Mouse (Mus musculus) liver, postnatal 0 days (tissue): ENCODE measurements at regions not wholly inside any gene's neighbourhood (a gene's known extent, or its start where the extent isn't known, plus 50 kb on each side); places are given as distances from the start of the nearest gene placed in this dataset.
A peak's percentile ranks its signal among the peaks of the same experiment; 100 is the strongest.

Experiments
- ATAC-seq: fragments of 200-750 bp; cut with Nextera tagmentation; 2 replicates; pipeline ENCODE4 v1.8.0; 2017; ENCODE audit warnings: mild to moderate bottlenecking, moderate library complexity
- DNase-seq: peaks from one replicate; pipeline ENCODE4 v3.0.0-alpha.2; 2016
- H3K27ac ChIP-seq: fragments of 300-500 bp; sonication (generic); 2 replicates; pipeline ENCODE4 v1.5.1; 2014; ENCODE audit warnings: antibody characterized with exemption, moderate library complexity, mild to moderate bottlenecking, low read depth
- H3K27me3 ChIP-seq: fragments of 300-500 bp; sonication (generic); 2 replicates; pipeline ENCODE4 v1.6.1; 2014; ENCODE audit warnings: low read length, control low read depth, mixed read lengths; ENCODE audit not compliant: insufficient read depth
- H3K36me3 ChIP-seq: fragments of 300-500 bp; sonication (generic); replicated peaks from 2 replicates; pipeline ENCODE4 v1.6.1; 2014; ENCODE audit warnings: mild to moderate bottlenecking, control low read depth, low read length, moderate library complexity, mixed read lengths; ENCODE audit not compliant: insufficient read depth
- H3K4me1 ChIP-seq: fragments of 300-500 bp; sonication (generic); 2 replicates; pipeline ENCODE4 v1.6.1; 2014; ENCODE audit warnings: antibody characterized with exemption, mild to moderate bottlenecking, control low read depth; ENCODE audit not compliant: insufficient read depth
- H3K4me2 ChIP-seq: fragments of 300-500 bp; sonication (generic); 2 replicates; pipeline ENCODE4 v1.6.1; 2014; ENCODE audit warnings: low read depth, mild to moderate bottlenecking, low read length, moderate library complexity, mixed read lengths
- H3K4me3 ChIP-seq: fragments of 300-500 bp; sonication (generic); 2 replicates; pipeline ENCODE4 v1.5.1; 2014; ENCODE audit warnings: low read depth, low read length
- H3K9ac ChIP-seq: fragments of 300-500 bp; sonication (generic); replicated peaks from 2 replicates; pipeline ENCODE4 v1.6.1; 2014; ENCODE audit warnings: mild to moderate bottlenecking, moderate library complexity
- H3K9me3 ChIP-seq: fragments of 300-500 bp; sonication (generic); 2 replicates; pipeline ENCODE4 v1.6.1; 2016; ENCODE audit warnings: mild to moderate bottlenecking, control low read depth, low read length, mixed read lengths
- CTCF ChIP-seq: sonication (generic); IDR thresholded peaks from 2 replicates; pipeline ENCODE4 v1.5.1; 2016; ENCODE audit warnings: antibody characterized with exemption, low read depth
- EP300 ChIP-seq: IDR thresholded peaks from 2 replicates; pipeline ENCODE4 v1.6.1; 2016; ENCODE audit warnings: antibody characterized with exemption, low read depth, mild to moderate bottlenecking
- WGBS: fragments of 180-500 bp; shearing (Covaris S2); extraction: QIAGEN DNeasy Blood & Tissue Kit; methylation state at CpG from one replicate; pipeline ENCODE4 v1.1.7; 2014; ENCODE audit not compliant: insufficient replicate concordance; 5-methylcytosine and 5-hydroxymethylcytosine counted together

DNA sequence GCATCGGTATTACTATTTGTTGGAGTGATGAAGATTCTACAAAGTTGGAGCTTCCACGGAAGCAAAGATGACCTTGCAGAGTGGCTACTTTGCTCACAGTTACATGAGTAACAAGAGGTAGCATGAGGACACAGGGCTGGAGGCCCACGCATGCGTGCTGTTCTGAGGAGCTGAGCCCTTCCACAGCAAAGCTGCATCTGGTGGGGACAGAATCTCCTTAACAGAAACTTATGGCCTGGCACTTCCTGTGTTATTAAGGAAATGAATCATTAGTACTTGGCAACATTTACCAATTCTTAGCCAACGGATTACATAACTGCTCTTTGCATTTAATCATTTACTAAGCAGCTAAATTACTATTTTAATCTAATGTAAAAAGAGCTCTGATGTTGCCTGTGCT, 160.8 kb upstream of the Apob start:
- H3K9ac ChIP-seq, result no peak overlapping the region
- ATAC-seq, result no peak
- no peaks in the 10 kb centered on the region for H3K36me3 ChIP-seq
- H3K4me3 ChIP-seq, result no peak overlapping the region
- 64% methylated on average over 5 of the region's 5 CpGs for WGBS
- H3K27ac ChIP-seq, result no peak overlapping the region
- H3K4me2 ChIP-seq, result no peak overlapping the region
- no peak for DNase-seq
- TF ChIP-seq CTCF, result no peak
- TF ChIP-seq EP300, result no peak
- no peaks in the 10 kb centered on the region for H3K9me3 ChIP-seq
- H3K27me3 ChIP-seq, result no peaks in the 10 kb centered on the region
- H3K4me1 ChIP-seq, result no peaks in the 10 kb centered on the region

DNA sequence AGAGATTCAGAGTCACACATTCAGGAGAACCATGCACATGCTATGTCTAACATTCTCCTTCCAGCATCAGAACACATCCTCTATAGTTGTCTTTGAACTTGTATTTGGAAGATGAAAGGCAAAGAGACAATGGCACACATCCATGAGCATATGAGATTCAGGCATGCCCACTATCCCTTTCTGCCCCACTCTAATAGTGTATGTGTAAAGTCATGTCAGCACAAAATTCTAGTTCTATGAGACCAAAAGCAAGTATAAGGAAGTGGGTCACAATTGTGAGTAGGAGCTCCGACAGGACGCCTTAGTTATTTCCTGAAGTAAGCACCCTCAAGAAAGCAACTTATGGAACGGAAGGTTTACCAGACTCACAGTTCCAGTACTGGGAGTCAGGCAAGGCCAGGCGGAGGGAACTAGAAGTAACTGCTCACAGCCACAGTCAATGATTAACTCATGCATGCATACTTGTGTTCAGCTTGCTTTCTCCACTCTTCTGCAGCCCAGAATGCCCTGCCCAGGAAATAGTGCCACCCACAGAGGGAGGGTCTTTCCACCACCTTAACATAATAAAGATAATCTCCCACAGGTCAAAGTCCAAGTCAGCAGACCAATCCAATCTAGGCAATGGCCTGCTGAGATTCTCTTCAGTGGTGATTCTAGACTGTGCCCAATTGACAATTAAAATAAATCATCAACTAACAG, 157.3 kb upstream of the Apob start:
- Histone ChIP-seq H3K9me3 (no peaks in the 10 kb centered on the region), H3K27ac (no peak overlapping the region), H3K4me3 (no peak overlapping the region), H3K9ac (no peak overlapping the region), H3K4me1 (no peaks in the 10 kb centered on the region), H3K4me2 (no peak overlapping the region), H3K27me3 (no peaks in the 10 kb centered on the region), H3K36me3 (no peaks in the 10 kb centered on the region)
- DNase-seq, result peak; percentile 13
- WGBS, result 64% methylated on average over 4 of the region's 4 CpGs
- ATAC-seq, result peak; percentile 60
- no peak for TF ChIP-seq EP300
- no peak for TF ChIP-seq CTCF

DNA sequence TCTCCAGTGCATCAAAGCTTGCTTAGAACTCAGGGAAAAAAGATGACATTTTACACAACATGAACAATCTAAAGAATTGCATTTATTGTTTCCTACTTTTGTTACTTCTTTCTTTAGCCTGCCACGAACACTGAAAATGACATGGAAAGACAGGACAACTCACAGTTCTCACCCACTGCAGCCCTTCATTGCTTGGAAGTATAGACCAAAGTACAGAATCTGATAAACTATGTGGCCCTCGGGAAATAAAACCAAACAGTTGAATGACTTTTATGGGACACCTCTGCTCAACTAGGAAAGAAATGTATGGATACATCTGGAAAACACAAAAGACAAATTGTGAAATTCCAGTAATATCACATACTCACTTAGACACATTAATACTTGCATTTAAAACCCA, 156.7 kb upstream of the Apob start:
- no peaks in the 10 kb centered on the region for H3K9me3 ChIP-seq
- no peak for DNase-seq
- no peaks in the 10 kb centered on the region for H3K36me3 ChIP-seq
- ATAC-seq, result no peak
- H3K27me3 ChIP-seq, result no peaks in the 10 kb centered on the region
- no peak overlapping the region for H3K9ac ChIP-seq
- no peak overlapping the region for H3K4me2 ChIP-seq
- H3K4me3 ChIP-seq, result no peak overlapping the region
- TF ChIP-seq EP300, result no peak
- no peak for TF ChIP-seq CTCF
- 70% methylated on average over 2 of the region's 2 CpGs for WGBS
- H3K27ac ChIP-seq, result no peak overlapping the region
- H3K4me1 ChIP-seq, result no peaks in the 10 kb centered on the region

DNA sequence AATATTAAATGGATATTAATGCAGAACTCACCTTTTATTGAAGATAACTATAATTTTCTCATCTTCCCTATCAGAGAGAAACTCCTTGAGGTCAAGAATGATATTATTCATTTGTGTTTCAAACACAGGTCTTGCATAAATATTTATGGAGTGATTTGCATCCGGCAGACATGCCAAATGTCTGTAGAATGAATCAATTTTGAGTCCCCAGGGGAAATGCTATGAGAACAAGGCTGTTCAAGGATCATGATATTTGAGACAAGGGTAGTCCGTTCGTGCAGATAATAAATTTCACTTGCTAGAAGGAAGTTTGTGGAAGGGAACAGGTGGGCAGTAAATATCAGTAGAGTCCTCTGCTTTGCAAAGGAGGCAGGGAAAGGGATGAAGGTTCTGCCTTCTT, 141.7 kb upstream of the Apob start:
- H3K27ac ChIP-seq, result no peak overlapping the region
- 71% methylated on average over 3 of the region's 3 CpGs for WGBS
- no peak overlapping the region for H3K4me2 ChIP-seq
- no peak for TF ChIP-seq CTCF
- TF ChIP-seq EP300, result no peak
- H3K4me1 ChIP-seq, result no peaks in the 10 kb centered on the region
- no peaks in the 10 kb centered on the region for H3K9me3 ChIP-seq
- H3K4me3 ChIP-seq, result no peak overlapping the region
- H3K27me3 ChIP-seq, result no peaks in the 10 kb centered on the region
- DNase-seq (no peak), ATAC-seq (no peak)
- no peaks in the 10 kb centered on the region for H3K36me3 ChIP-seq
- H3K9ac ChIP-seq, result no peak overlapping the region

DNA sequence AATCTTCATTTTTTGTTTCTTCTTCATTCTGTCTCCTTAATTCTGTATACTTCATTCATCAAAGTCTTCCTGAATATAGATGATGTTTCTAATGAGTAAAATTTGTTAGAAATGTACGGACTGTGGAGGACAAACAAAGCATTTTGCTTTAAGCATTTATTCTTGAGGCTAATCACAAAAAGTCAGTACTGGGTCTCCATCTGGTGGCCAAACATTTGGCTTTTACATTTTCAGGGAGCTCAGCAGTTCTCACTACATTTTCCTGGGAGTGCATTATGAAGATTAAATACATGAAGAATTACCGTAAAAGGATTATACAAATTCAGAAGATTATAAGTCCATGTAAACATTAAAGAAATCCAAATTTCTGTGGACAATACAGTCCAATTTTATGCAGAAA, 123.6 kb upstream of the Apob start:
- H3K27me3 ChIP-seq, result no peaks in the 10 kb centered on the region
- no peaks in the 10 kb centered on the region for H3K9me3 ChIP-seq
- H3K36me3 ChIP-seq, result no peaks in the 10 kb centered on the region
- H3K4me3 ChIP-seq, result no peak overlapping the region
- TF ChIP-seq EP300 (no peak), CTCF (0 out of 2 replicates have a peak, but pooled peaks have one; percentile 8)
- ATAC-seq (no peak), DNase-seq (no peak)
- H3K27ac ChIP-seq, result no peak overlapping the region
- 61% methylated on average over 2 of the region's 2 CpGs for WGBS
- H3K4me2 ChIP-seq, result no peak overlapping the region
- no peak overlapping the region for H3K9ac ChIP-seq
- no peaks in the 10 kb centered on the region for H3K4me1 ChIP-seq

DNA sequence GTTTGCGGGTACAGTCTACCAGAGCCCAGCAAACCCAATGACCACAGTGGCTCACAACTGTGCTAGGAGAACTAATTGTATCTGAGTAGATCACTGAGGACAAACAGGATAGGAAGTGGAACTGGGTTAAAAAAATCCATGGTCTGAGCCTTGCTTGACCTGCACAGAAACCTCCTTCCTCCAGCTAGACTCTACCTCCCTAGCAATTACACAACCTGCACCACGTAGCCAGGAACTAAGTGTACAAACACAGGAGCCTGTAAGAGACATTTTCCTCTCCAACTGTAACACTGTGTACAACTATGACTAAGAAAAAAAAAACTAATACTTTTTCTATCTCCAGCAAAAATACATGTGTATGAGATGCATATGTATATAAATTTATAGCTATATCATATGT, 121.8 kb upstream of the Apob start:
- ATAC-seq (peak; percentile 82), DNase-seq (peak; percentile 13)
- no peaks in the 10 kb centered on the region for H3K36me3 ChIP-seq
- TF ChIP-seq CTCF, result no peak
- no peak for TF ChIP-seq EP300
- H3K27me3 ChIP-seq, result no peaks in the 10 kb centered on the region
- no peaks in the 10 kb centered on the region for H3K4me1 ChIP-seq
- no peaks in the 10 kb centered on the region for H3K9me3 ChIP-seq
- WGBS, result 57% methylated on average over 2 of the region's 2 CpGs
- no peak overlapping the region for H3K27ac ChIP-seq
- H3K4me2 ChIP-seq, result no peak overlapping the region
- no peak overlapping the region for H3K9ac ChIP-seq
- no peak overlapping the region for H3K4me3 ChIP-seq

DNA sequence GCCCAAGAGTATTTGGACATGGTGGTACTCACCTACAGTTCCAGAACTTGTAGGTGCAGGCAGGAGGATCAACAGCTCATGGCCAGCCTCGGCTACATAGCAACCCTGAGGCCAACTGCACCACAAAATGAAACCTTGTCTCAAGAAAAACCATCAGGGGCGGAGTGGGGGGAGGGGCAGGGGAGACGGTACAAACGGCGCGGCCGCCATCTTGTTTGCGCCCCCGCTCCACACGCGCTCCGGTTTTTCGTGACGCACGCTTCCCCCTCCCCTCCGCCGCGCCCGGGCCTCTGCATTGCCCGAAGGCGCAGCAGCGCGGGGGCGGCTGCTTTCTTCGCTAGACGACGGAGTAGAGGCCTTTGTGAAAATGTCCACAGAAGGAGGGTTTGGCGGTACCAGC, 117.9 kb upstream of the Apob start:
- H3K9ac ChIP-seq, result no peak overlapping the region
- ATAC-seq (no peak), DNase-seq (no peak)
- WGBS, result 81% methylated on average over 28 of the region's 28 CpGs
- H3K4me2 ChIP-seq, result no peak overlapping the region
- H3K9me3 ChIP-seq, result no peaks in the 10 kb centered on the region
- H3K4me3 ChIP-seq, result no peak overlapping the region
- no peak overlapping the region for H3K27ac ChIP-seq
- no peaks in the 10 kb centered on the region for H3K4me1 ChIP-seq
- no peaks in the 10 kb centered on the region for H3K36me3 ChIP-seq
- no peaks in the 10 kb centered on the region for H3K27me3 ChIP-seq
- TF ChIP-seq EP300 (no peak), CTCF (no peak)
